Mouse (Mus musculus) layer of hippocampus, adult 11-12 months (tissue): ENCODE measurements around the gene Ndufs3.
"Not testable (repeated sequence)": the region's sequence is repeated elsewhere in the genome, so short reads cannot be mapped to it uniquely, and the experiment has no call there.

Experiments
- DNase-seq: peaks from one replicate; pipeline ENCODE4 v3.0.0; 2022; ENCODE audit warnings: low spot score

Ndufs3 gene

GRCm38 (mm10) chr2:90904856-90905224 is 213 bp upstream of the Ndufs3 start:
- no peak for DNase-seq

DNA sequence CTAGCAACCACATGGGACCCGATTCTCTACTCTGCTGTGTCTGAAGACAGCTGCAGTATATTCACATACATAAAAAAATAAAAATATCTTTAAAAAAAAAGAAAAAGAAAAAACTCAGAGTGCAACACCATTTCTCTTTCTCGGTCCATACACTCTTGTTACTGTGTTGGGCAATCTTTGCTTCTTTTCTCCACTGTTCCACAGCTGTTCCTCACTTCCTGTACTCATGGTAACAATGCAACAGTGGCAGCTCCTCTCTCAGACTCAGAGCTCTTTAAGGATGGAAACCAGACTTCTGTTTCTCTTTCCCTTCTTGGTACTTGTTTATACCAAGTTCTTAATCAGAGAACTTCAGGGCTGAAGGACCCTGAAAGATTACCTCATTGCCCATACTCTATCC is 1.2 kb downstream of the Ndufs3 start:
- DNase-seq: no peak

- DNase-seq: not testable (repeated sequence)
These were observed 10.3 kb downstream of the Ndufs3 start for GRCm38 (mm10) chr2:90894299-90894677.

GRCm38 (mm10) chr2:90893673-90894298 is 10.8 kb downstream of the Ndufs3 start:
- no peak for DNase-seq

DNA sequence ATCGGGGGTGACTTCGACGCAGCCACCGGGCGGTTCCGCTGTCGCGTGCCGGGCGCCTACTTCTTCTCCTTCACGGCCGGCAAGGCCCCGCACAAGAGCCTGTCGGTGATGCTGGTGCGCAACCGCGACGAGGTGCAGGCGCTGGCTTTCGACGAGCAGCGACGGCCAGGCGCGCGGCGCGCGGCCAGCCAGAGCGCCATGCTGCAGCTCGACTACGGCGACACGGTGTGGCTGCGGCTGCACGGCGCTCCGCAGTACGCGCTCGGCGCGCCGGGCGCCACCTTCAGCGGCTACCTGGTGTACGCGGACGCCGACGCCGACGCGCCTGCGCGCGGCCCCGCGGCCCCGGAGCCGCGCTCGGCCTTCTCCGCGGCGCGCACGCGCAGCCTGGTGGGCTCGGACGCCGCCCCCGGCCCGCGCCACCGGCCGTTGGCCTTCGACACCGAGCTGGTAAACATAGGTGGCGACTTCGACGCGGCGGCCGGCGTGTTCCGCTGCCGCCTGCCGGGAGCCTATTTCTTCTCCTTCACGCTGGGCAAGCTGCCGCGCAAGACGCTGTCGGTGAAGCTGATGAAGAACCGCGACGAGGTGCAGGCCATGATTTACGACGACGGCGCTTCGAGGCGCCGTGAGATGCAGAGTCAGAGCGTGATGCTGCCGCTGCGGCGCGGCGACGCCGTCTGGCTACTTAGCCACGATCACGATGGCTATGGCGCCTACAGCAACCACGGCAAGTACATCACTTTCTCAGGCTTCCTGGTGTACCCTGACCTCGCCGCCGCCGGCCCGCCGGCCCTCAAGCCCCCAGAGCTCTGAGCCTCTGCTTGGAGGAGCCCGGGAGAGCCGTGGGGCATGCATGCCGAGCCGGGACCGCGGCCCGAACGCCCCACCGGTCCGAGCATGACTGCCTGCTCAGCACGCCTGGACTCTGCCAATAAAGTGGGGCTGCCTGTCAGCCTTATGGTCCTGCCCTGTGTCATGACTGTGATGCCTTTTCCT is 14.8 kb downstream of the Ndufs3 start:
- DNase-seq: no peak

DNA sequence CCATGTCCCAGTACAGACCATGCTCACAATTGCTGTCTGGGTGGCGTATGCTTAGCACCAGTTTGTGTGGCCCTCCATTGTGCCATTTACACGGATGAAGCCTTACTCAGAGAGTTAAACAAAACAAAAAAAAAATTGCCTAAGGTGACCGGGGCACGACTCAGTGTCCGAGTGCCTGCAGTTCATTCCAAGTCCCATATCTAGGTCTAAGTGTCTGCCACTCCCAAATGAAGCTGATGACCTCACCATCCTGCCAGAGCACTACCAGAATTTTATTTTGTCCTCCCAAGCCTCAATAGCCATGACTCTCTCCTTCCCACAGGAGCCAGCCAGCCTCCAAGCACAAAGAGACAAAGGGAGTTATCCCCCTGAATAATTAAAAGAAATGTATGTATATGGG is 17.0 kb downstream of the Ndufs3 start:
- DNase-seq: no peak

GRCm38 (mm10) chr2:90886436-90886835 is 18.2 kb downstream of the Ndufs3 start:
- no peak for DNase-seq

DNA sequence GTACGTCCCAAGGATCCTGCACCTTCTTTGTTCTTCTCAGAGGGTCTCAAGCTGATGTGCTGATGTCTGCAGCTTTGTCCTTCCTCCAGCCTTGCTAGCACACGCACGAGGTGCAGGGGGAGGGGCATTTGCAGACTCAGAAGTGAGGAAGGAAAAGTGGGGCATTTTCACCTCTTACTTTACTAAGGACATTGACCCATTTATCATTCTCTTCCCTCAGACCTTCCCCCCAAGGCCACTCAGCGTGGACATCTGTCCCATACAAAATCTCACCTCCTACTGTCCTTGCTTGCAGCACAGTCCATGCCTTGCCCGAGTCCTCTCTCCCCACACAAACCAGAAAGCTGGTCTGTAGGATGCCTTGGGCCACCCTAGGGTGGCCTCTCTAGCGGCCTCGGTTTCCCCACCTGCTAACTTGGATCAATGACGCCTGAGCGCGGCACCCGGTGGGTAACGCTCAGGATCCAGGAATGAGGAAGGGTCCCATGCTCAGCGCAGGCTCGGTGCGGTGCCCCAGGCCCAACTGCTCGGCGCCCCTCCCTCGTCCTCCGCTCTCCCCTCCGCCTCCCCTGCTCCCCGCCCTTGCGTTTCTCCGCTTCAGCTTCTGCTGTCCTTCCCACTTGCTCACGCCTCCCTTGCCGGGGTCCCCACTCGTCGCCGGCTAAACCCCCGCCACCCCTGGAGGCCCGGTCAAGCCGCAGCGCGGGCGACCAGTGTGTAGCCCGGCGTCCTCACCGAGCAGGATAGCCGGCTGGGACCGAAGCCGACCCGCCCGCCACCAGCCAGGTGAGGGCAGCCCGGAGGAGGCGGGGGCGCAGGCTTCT is 19.2 kb downstream of the Ndufs3 start, which contains the start of gene C1qtnf4:
C1qtnf4 (plus strand) TSS at position 643 of the 824 bp plus-strand sequence.
- DNase-seq: no peak

DNA sequence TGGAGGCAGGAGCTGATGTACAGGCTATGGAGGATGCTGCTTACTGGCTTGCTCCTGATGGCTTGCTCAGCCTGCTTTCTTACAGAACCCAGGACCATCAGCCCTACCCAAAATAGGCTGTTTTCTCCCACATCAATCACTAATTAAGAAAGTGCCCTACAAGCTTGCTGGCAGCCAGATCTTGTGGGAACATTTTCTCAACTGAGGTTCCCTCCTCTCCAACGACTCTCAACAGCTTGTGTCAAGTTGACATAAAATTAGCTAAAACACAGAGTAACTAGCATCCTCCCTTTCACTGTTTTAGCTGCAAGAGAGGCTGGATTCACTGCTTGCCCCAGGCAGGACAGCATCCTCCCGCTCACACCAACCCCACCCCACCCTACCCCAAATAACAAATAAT is 22.8 kb downstream of the Ndufs3 start:
- no peak for DNase-seq

DNA sequence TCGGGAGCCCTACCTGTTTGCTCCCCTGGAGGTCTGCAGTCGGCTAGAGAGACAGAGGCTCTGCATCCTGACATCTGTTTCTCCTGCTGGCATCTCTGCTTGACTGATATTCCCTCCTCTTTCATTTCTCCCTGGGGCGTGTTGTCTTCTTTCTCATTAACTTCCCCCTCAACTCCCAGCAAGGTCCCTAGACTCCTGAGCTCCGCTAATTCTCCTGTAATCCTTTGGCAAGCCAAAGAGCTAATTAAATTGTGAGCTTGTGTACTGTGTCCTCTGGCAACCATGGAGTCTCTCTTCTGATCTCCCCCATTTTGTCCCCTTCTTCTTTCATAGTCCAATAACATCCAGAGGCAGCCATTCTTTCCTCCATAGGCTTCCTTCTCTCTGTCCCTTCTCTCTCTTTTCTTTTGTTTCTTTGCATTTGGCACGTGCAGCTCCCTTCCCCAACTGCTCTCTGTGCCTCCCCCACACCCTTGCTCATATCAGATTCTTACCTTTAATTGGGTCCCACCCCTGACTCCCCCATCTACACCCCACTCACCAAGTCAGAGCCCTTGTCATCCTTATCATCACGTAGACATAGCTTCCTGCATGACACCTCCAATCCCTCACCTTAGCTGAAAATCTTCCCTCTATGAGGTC is 24.4 kb downstream of the Ndufs3 start:
- DNase-seq: no peak

GRCm38 (mm10) chr2:90879419-90879818 is 25.2 kb downstream of the Ndufs3 start:
- DNase-seq: no peak

DNA sequence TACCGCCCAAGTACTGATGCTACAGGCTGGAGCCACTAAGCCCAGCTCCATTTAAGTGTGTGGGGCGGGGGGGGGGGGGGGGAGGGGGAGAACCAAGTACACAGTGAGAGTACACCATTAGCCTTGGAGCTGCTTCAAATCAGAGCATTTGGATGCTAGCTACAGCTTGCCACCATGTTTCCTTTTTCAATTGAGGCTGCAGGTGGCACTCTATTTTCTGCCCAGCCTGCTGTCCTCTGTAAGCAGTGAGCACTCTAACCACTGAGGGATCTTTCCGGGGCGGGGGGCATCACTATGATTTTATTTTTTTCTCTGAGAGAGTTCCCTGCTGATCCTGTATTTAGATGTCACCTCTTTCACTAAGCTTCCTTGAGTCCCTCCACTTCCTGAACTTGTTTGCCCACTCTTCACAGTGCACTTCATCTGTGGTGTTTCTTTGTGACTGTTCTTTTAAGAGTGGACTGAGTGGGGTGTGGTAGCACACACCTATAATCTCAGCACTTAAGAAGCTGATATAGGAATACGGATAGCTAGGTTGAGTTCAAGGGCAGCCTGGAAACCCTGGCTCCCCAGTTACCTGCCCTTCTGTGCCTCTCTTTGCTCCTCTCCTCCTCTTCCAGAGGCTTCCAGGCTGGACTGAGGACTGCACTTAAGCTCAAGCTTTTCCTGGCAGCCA is 26.9 kb downstream of the Ndufs3 start:
- DNase-seq: no peak

GRCm38 (mm10) chr2:90875239-90875638 is 29.4 kb downstream of the Ndufs3 start:
- no peak for DNase-seq

- no peak for DNase-seq
These were observed 30.6 kb downstream of the Ndufs3 start for GRCm38 (mm10) chr2:90874025-90874424.

GRCm38 (mm10) chr2:90871180-90871961 is 33.3 kb downstream of the Ndufs3 start:
- no peak for DNase-seq

DNA sequence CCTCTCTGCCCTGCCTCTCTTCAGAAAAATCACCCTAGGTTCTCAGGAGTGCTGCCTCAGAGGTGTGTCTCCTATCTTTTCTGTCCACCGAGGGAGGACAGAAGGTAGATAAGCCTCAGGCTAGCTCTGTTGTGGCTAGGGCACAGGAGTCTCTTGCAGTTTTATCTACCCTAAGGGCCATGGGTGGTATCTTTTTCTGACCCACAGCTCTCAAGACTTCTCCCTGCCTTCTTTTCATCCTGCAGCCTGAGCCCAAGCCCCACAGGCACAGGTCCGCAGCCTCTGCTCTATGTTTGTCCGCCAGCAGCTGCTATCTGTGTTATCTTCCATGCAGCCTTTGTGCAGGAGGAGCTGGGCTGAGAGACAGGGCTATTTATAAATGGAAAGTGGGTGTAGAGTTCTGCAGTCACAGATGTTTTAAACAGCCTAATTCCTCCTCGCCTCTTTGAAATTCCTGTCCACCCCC is 34.5 kb downstream of the Ndufs3 start:
- peak; percentile 68 for DNase-seq

GRCm38 (mm10) chr2:90866524-90866923 is 38.1 kb downstream of the Ndufs3 start:
- peak; percentile 90 for DNase-seq

DNA sequence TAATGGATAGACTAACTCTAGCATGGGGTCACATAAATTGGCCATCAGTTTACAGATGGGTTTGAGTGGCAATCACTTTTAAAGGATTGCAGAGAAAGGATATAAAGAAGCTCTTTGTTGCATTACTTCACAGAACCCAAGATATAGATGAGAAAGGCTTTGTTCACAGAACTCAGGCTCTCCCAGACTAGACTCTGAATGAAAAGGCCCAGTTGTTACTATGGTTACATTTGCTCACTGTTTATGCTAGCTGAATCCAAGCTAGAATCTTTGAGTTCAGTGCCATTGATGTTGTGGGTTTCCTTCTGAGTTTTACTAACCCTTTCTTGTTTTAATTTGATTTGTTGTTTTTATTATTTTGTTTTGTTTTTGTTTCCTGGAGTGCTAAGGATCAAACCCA is 40.4 kb downstream of the Ndufs3 start:
- DNase-seq: no peak

DNA sequence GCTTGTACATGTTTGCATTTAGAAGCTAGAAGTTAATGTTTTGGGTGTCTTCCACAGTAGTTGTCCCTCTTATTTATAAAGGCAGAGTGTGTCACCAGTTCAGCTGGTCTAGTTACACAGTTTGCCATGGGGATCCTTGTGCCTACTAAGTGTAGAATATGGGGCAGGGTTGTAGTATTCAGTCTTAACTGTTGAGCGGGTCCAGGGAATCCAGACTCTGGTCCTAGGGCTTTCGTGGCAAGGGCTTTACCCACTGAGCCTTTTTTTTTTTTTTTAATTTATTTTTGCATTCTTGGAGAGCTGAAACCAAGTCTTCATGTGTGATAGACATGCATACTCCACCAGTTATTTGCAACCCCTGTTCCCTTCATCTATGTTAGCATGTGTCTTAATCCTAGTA is 43.1 kb downstream of the Ndufs3 start:
- DNase-seq: no peak

- DNase-seq: no peak
These were observed 54.2 kb downstream of the Ndufs3 start for GRCm38 (mm10) chr2:90850401-90850800.
